Mouse (Mus musculus): ENCODE data around the gene Chgb. TPM values are rescaled to one million over a fixed set of nuclear protein-coding genes. Genes with fewer than 3 reads are reported as not detected.

Chgb gene
- polyA plus RNA-seq (2014; fragmentation: Nextera tagmentation; extraction: Ambion mirVana) = 0.09 and 0.30 TPM in 2 replicates

GRCm38 (mm10) chr2:132780978-132781377 lies at the start of gene Chgb:
Gene Chgb (plus strand): TSS chr2:132781278.
- H3K9ac ChIP-seq (ENCODE audit: low read length) = no peak within 1 kb of the TSS

DNA sequence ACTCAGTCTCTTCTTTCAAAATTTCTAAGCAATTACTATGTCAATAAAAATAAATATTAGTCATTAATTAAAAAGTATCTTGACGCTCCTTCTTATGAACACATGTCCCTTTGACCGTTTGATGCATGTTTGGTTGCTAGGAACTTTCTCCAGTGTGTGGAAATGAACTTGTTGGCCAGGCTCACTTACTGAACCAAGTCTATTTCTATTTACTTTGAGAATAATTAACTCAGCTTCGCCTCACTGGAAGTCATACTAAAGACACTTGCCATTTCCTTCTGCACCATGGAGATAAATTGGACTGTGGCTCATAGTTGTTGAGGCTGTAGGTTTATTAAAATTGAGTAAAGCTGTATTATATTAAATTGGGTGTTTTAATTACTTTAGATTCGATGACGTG lies 48.1 kb upstream of the Chgb start:
- H3K4me3 ChIP-seq (ENCODE audit: control insufficient read depth in 1 of 2, insufficient read depth in 1 of 2, low read depth in 1 of 2, low read length in 2 of 2) = no peak overlapping the region
- H3K27me3 ChIP-seq (ENCODE audit: control insufficient read depth, insufficient read depth, low read length) = no peaks in the 10 kb centered on the region
- no peak overlapping the region for H3K4me2 ChIP-seq (ENCODE audit: low read length)
- 90% methylated on average over 5 of the region's 5 CpGs for WGBS
- no peaks in the 10 kb centered on the region for H3K4me1 ChIP-seq (ENCODE audit: control insufficient read depth in 2 of 2, insufficient read depth in 2 of 2, low read length in 2 of 2)
- H3K9ac ChIP-seq (ENCODE audit: low read length) = no peak overlapping the region
- no peaks in the 10 kb centered on the region for H3K9me3 ChIP-seq (ENCODE audit: control insufficient read depth, low read length)
- ATAC-seq (ENCODE audit: insufficient number of reproducible peaks, insufficient read depth, low FRiP score, low read depth) = no peak
- H3K36me3 ChIP-seq (ENCODE audit: control insufficient read depth, insufficient read depth, low read length) = no peaks in the 10 kb centered on the region
- H3K27ac ChIP-seq (replicated peaks in 1 of 2; ENCODE audit: control insufficient read depth in 1 of 2, insufficient read depth in 1 of 2, low read depth in 2 of 2, low read length in 2 of 2) = no peak overlapping the region

More at GRCm38 (mm10) chr2:132780978-132781377, at the start of gene Chgb:
- 11% methylated on average over 4 of the region's 4 CpGs for WGBS
- Histone ChIP-seq H3K27ac (replicated peaks in 1 of 2; ENCODE audit: control insufficient read depth in 1 of 2, insufficient read depth in 1 of 2, low read depth in 2 of 2, low read length in 2 of 2) (no peak within 1 kb of the TSS), H3K36me3 (ENCODE audit: control insufficient read depth, insufficient read depth, low read length) (no peaks in the 10 kb centered on the region), H3K27me3 (ENCODE audit: control insufficient read depth, insufficient read depth, low read length) (peaks cover 19% of the 10 kb centered on the region), H3K9me3 (ENCODE audit: control insufficient read depth, low read length) (no peaks in the 10 kb centered on the region), H3K4me2 (ENCODE audit: low read length) (peak within 1 kb of the TSS; percentile 79), H3K4me3 (ENCODE audit: control insufficient read depth in 1 of 2, insufficient read depth in 1 of 2, low read depth in 1 of 2, low read length in 2 of 2) (peak within 1 kb of the TSS; percentile 26 to 42), H3K4me1 (ENCODE audit: control insufficient read depth in 2 of 2, insufficient read depth in 2 of 2, low read length in 2 of 2) (peaks cover 0 to 4% of the 10 kb centered on the region in 2 experiments; a peak in 2 of 4 replicates)
- ATAC-seq (ENCODE audit: insufficient number of reproducible peaks, insufficient read depth, low FRiP score, low read depth) = no peak

GRCm38 (mm10) chr2:132733603-132734573 lies 47.2 kb upstream of the Chgb start:
- no peak overlapping the region for H3K27ac ChIP-seq (replicated peaks in 1 of 2; ENCODE audit: control insufficient read depth in 1 of 2, insufficient read depth in 1 of 2, low read depth in 2 of 2, low read length in 2 of 2)
- WGBS = 91% methylated on average over 10 of the region's 10 CpGs
- no peaks in the 10 kb centered on the region for H3K36me3 ChIP-seq (ENCODE audit: control insufficient read depth, insufficient read depth, low read length)
- no peak overlapping the region for H3K4me2 ChIP-seq (ENCODE audit: low read length)
- H3K27me3 ChIP-seq (ENCODE audit: control insufficient read depth, insufficient read depth, low read length) = no peaks in the 10 kb centered on the region
- H3K4me3 ChIP-seq (ENCODE audit: control insufficient read depth in 1 of 2, insufficient read depth in 1 of 2, low read depth in 1 of 2, low read length in 2 of 2) = no peak overlapping the region
- ATAC-seq (ENCODE audit: insufficient number of reproducible peaks, insufficient read depth, low FRiP score, low read depth) = no peak
- H3K9ac ChIP-seq (ENCODE audit: low read length) = no peak overlapping the region
- no peaks in the 10 kb centered on the region for H3K4me1 ChIP-seq (ENCODE audit: control insufficient read depth in 2 of 2, insufficient read depth in 2 of 2, low read length in 2 of 2)
- no peaks in the 10 kb centered on the region for H3K9me3 ChIP-seq (ENCODE audit: control insufficient read depth, low read length)

DNA sequence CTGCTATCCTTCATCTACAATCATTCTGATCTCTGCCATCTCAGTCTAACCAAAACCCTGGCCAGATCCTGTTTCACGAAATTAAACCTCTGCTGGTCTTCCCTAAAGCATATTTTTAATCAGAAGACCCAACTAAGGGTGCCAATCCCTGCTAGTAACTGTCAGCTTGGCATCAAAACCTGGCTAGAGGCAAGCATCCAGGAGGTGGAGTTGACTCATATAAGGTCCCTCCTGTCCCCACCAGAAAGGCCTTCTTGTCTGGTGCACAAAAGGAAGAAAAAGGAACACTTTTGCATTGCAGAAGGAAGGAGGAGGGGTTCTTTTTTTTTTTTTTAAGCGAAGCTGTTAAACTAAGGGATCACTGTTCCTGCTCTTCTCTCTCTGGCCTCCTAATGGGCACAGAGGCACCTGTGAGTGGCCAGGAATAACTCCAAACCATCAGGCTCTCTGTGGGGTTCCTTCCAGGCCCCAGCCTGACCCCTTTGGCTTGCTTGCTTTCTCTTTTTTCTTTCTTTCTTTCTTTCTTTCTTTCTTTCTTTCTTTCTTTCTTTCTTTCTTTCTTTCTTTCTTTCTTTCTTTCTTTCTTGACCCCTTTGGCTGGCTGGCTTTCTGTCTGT lies 42.2 kb upstream of the Chgb start:
- Histone ChIP-seq H3K4me3 (ENCODE audit: control insufficient read depth in 1 of 2, insufficient read depth in 1 of 2, low read depth in 1 of 2, low read length in 2 of 2) (no peak overlapping the region), H3K27me3 (ENCODE audit: control insufficient read depth, insufficient read depth, low read length) (no peaks in the 10 kb centered on the region), H3K4me2 (ENCODE audit: low read length) (no peak overlapping the region), H3K4me1 (ENCODE audit: control insufficient read depth in 2 of 2, insufficient read depth in 2 of 2, low read length in 2 of 2) (no peaks in the 10 kb centered on the region), H3K27ac (replicated peaks in 1 of 2; ENCODE audit: control insufficient read depth in 1 of 2, insufficient read depth in 1 of 2, low read depth in 2 of 2, low read length in 2 of 2) (no peak overlapping the region), H3K36me3 (ENCODE audit: control insufficient read depth, insufficient read depth, low read length) (no peaks in the 10 kb centered on the region), H3K9me3 (ENCODE audit: control insufficient read depth, low read length) (no peaks in the 10 kb centered on the region), H3K9ac (ENCODE audit: low read length) (no peak overlapping the region)
- ATAC-seq (ENCODE audit: insufficient number of reproducible peaks, insufficient read depth, low FRiP score, low read depth) = no peak
- 66% methylated on average over 2 of the region's 2 CpGs for WGBS

DNA sequence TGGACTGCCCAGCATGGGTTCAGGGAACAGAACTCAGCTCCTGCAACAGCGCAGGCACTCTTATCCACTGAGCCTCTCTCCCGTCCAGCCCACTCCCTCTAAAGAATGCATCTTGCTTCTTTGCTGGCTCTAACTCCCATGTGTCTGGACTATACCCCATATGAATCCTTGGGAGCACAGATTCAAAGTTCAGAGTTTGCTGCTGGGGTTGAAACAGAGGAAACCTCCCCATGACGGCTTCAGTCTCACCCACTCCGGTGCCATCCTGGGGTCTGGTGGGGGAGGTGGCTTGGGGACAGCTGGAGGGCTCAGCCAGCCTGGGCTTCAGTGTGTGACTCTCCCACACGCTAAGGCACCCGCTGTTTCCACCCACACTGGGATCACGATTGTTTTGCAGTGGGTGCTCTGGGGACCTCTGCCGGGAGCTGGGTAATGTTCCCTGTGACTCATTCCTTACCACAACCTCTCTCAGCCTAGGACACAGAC lies 39.2 kb upstream of the Chgb start:
- H3K27me3 ChIP-seq (ENCODE audit: control insufficient read depth, insufficient read depth, low read length) = no peaks in the 10 kb centered on the region
- no peak overlapping the region for H3K9ac ChIP-seq (ENCODE audit: low read length)
- 65% methylated on average over 8 of the region's 8 CpGs for WGBS
- no peak overlapping the region for H3K27ac ChIP-seq (replicated peaks in 1 of 2; ENCODE audit: control insufficient read depth in 1 of 2, insufficient read depth in 1 of 2, low read depth in 2 of 2, low read length in 2 of 2)
- H3K4me1 ChIP-seq (ENCODE audit: control insufficient read depth in 2 of 2, insufficient read depth in 2 of 2, low read length in 2 of 2) = no peaks in the 10 kb centered on the region
- H3K4me2 ChIP-seq (ENCODE audit: low read length) = no peak overlapping the region
- no peak overlapping the region for H3K4me3 ChIP-seq (ENCODE audit: control insufficient read depth in 1 of 2, insufficient read depth in 1 of 2, low read depth in 1 of 2, low read length in 2 of 2)
- H3K36me3 ChIP-seq (ENCODE audit: control insufficient read depth, insufficient read depth, low read length) = no peaks in the 10 kb centered on the region
- H3K9me3 ChIP-seq (ENCODE audit: control insufficient read depth, low read length) = no peaks in the 10 kb centered on the region
- no peak for ATAC-seq (ENCODE audit: insufficient number of reproducible peaks, insufficient read depth, low FRiP score, low read depth)

- Histone ChIP-seq H3K4me2 (ENCODE audit: low read length) (no peak overlapping the region), H3K4me1 (ENCODE audit: control insufficient read depth in 2 of 2, insufficient read depth in 2 of 2, low read length in 2 of 2) (no peaks in the 10 kb centered on the region), H3K36me3 (ENCODE audit: control insufficient read depth, insufficient read depth, low read length) (no peaks in the 10 kb centered on the region), H3K9me3 (ENCODE audit: control insufficient read depth, low read length) (no peaks in the 10 kb centered on the region), H3K27ac (replicated peaks in 1 of 2; ENCODE audit: control insufficient read depth in 1 of 2, insufficient read depth in 1 of 2, low read depth in 2 of 2, low read length in 2 of 2) (no peak overlapping the region), H3K9ac (ENCODE audit: low read length) (no peak overlapping the region), H3K4me3 (ENCODE audit: control insufficient read depth in 1 of 2, insufficient read depth in 1 of 2, low read depth in 1 of 2, low read length in 2 of 2) (no peak overlapping the region), H3K27me3 (ENCODE audit: control insufficient read depth, insufficient read depth, low read length) (no peaks in the 10 kb centered on the region)
- ATAC-seq (ENCODE audit: insufficient number of reproducible peaks, insufficient read depth, low FRiP score, low read depth) = no peak
- 93% methylated on average over 5 of the region's 5 CpGs for WGBS
Observed at GRCm38 (mm10) chr2:132744866-132745265, 36.2 kb upstream of the Chgb start.

DNA sequence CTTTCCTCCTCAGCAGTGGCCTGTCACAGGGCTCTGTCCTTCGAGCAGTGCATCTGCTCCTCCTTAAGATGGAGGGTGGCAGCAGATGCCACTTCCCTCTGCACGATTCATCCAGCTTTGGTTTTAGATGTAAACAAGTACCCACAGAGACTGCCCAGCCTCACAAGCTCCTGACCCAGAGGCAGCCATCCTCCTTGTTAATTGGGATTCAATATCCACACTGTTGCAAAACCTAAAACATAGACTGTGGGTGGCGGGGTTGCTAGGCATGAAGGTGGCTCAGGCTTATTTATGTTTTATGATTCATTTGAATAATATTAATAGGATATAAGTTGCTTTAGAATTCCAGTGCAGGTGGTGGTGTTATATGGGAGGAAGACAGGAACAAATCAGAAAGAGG lies 35.0 kb upstream of the Chgb start:
- Histone ChIP-seq H3K4me1 (ENCODE audit: control insufficient read depth in 2 of 2, insufficient read depth in 2 of 2, low read length in 2 of 2) (no peaks in the 10 kb centered on the region), H3K27me3 (ENCODE audit: control insufficient read depth, insufficient read depth, low read length) (no peaks in the 10 kb centered on the region), H3K36me3 (ENCODE audit: control insufficient read depth, insufficient read depth, low read length) (peaks cover 2% of the 10 kb centered on the region; the same call in 1 of the 2 replicates), H3K4me2 (ENCODE audit: low read length) (no peak overlapping the region), H3K4me3 (ENCODE audit: control insufficient read depth in 1 of 2, insufficient read depth in 1 of 2, low read depth in 1 of 2, low read length in 2 of 2) (no peak overlapping the region), H3K27ac (replicated peaks in 1 of 2; ENCODE audit: control insufficient read depth in 1 of 2, insufficient read depth in 1 of 2, low read depth in 2 of 2, low read length in 2 of 2) (no peak overlapping the region), H3K9me3 (ENCODE audit: control insufficient read depth, low read length) (no peaks in the 10 kb centered on the region), H3K9ac (ENCODE audit: low read length) (no peak overlapping the region)
- no peak for ATAC-seq (ENCODE audit: insufficient number of reproducible peaks, insufficient read depth, low FRiP score, low read depth)
- 83% methylated on average over 3 of the region's 3 CpGs for WGBS

Data from heart, embryonic 14.5 days (tissue).